Mouse (Mus musculus): ENCODE measurements around the gene Nabp2.

Nabp2 gene

GRCm38 (mm10) chr10:128388941-128389340 is 22.4 kb downstream of the Nabp2 start:
- no peak for DNase-seq (ENCODE audit: low spot score in 2 of 2)

DNA sequence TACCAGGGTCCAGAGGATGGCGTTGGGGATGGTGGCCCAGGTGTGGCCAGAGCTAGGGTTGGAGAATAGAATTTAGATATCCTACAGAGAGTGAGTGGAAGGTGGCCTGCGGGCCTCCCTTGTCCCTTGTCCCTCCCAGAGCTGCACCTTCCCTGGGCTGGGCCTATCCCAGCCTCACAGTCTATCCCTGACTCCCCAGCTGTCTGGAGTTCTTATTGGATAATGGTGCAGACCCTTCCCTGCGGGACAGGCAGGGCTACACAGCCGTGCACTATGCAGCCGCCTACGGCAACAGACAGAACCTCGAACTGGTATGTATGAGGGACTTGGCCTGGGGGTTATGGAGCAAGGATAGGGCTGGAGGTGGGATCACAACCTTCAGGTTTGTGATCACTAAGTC is 25.4 kb downstream of the Nabp2 start:
- DNase-seq (ENCODE audit: low spot score in 2 of 2) = no peak

DNA sequence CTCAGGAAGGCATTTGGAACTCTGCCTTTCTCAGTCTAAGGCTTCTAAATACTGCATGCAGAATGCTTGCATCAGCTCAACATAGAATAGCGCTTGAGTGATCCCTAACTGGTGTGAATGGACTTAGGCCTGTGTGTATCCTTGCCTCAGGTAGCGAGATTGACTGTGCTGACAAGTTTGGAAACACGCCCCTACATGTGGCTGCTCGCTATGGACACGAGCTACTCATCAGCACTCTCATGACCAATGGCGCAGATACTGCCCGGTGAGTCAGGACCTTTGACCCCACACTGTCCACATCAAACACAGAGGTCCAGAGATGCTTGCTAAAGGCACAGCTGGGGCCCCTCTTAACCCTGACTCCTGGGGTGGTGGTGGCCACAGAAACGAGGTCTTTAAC is 28.8 kb downstream of the Nabp2 start:
- DNase-seq (ENCODE audit: low spot score in 2 of 2) = no peak

GRCm38 (mm10) chr10:128380565-128380964 is 30.7 kb downstream of the Nabp2 start:
- no peak for DNase-seq (ENCODE audit: low spot score in 2 of 2)

- DNase-seq (ENCODE audit: low spot score in 2 of 2) = no peak
Measured at GRCm38 (mm10) chr10:128379260-128379659, 32.0 kb downstream of the Nabp2 start.

DNA sequence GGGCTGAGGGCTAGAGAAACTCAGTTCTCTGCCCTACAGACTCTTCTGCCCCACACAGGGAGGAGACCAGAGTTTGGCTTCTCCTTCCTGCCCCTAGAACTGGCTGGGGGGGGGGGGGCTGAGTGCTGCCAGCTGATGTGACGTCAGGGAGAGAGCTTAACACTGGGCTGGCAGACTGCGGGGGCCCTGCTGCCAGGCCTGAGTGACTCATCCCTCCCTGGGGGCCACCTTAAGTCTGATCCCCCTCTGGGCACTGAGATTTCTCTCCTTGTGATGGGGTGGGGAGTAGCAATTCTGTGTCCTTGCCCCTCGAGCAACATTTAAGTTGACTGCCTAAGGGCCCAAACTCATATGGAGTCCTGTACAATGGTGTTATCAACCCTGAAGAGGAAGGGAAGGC is 32.8 kb downstream of the Nabp2 start:
- no peak for DNase-seq (ENCODE audit: low spot score in 2 of 2)

GRCm38 (mm10) chr10:128377940-128378448 is 33.3 kb downstream of the Nabp2 start:
- DNase-seq (ENCODE audit: low spot score in 2 of 2) = no peak

GRCm38 (mm10) chr10:128377222-128377939 is 33.9 kb downstream of the Nabp2 start:
- DNase-seq (ENCODE audit: low spot score in 2 of 2) = peak; percentile 37 to 43

- peak; percentile 65 to 79 for DNase-seq (ENCODE audit: low spot score in 2 of 2)
Measured at GRCm38 (mm10) chr10:128376455-128377211, 34.7 kb downstream of the Nabp2 start, which contains the start of gene Ankrd52. Gene Ankrd52, plus strand, starts transcription at chr10:128377115.

GRCm38 (mm10) chr10:128376099-128376454 is 35.2 kb downstream of the Nabp2 start:
- DNase-seq (ENCODE audit: low spot score in 2 of 2) = no peak

DNA sequence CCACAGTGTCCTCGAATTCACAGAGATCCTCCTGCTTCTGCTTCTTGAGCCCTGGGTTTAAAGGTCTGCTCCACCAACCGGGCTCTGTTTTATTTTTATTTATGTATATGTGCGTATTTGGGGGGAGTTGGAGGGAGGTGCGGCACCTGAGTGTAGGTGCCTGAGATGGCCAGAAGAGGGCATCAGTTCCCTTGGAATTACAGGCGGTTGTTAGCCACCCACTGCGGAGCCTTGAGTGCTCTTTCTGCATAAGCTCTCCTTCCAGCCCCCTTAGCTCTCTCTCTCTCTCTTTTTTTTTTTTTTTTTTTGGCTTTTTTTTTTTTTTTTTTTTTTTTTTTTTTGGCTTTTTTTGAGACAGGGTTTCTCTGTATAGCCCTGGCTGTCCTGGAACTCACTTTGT is 36.9 kb downstream of the Nabp2 start:
- DNase-seq (ENCODE audit: low spot score in 2 of 2) = no peak

DNA sequence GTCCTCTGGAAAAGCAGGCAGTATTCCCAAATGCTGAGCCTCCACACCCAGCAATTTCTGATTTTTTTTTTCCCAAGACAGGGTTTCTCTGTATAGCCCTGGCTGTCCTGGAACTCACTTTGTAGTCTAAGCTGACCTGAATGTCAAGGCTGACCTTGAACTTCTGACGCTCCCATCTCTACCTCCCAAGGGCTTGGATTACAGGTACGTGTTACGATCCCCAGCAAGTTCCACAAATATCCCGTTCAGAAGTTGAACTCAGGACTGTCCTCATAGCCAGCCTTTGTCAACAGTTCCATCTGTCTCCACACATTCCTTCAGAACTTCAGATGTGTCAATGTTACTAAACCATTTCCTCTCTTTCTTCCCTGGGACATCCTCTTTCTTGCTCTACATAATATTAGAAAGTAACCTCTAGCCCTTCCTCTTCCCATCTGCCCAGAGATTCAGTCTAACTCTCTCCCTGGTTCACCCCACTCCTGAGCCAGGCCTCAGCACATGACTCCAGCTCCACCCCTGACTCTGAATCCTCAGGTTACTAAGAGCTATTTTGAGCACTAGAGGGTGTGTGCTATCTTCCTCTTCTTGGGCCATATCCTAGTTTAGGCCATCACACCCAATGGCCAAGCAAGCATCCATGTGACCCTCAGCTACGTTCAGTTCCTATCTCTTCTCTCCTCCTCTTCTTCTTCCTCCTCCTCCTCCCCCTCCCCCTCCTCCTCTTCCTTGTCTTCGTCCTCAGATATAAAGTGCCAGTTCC is 38.1 kb downstream of the Nabp2 start:
- DNase-seq (ENCODE audit: low spot score in 2 of 2) = no peak

- no peak for DNase-seq (ENCODE audit: low spot score in 2 of 2)
Measured at GRCm38 (mm10) chr10:128372142-128372541, 39.1 kb downstream of the Nabp2 start.

DNA sequence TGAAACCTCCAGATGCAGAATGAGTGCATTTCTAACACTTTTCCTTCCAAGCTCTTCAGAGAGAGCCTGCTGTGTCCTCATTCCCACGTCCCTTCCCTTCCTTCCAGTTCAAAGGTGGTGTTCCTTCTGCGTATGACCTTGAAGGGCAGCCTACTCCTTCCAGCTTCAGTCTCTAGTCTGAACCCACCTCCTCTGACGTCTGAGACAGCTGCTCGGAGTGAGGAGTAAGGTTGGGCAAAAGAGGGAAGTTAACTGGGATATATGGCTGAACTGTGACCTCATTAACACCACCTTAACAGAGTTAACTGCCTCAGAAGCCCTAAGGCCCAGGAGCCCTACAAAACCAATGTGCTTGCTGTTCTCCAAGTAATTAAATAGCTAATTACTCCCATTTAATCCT is 40.7 kb downstream of the Nabp2 start:
- DNase-seq (ENCODE audit: low spot score in 2 of 2) = no peak

DNA sequence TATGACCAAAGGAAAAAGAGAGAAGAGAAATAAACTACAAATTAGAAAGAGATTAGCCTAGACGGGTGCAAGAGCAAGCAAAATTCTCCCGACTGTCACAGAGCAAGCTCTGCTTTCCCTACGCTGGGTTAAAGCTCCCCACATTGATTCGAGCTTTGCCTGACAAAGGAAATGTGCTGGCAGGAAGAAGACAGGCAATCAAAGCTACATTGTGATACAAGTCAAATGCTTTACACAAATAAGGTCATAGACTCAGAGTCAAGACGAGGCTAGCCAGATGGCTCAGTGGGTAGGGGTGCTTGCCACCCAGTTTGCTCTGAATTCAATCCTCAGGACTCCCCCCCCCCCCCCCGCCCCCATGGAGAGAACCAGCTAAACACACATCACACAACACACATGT is 41.3 kb downstream of the Nabp2 start:
- no peak for DNase-seq (ENCODE audit: low spot score in 2 of 2)

DNA sequence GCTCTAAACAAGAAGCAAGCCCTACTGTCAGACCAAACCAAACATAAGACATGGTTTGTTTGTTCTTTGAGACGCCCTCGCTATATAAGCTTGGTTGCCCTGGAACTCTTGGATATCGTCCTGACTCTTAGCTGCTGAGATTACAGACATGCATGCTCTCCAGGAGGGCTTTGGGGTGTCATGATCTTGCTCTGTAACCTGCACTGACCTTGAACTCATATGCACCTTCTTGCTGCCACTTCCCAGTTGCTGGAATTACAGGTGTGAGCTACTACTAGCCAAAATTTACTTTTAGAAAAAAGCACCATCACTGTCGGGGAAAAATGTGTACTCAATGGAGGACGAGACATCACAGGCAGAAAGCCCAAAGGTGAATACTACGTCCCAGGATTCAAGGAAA is 41.7 kb downstream of the Nabp2 start:
- DNase-seq (ENCODE audit: low spot score in 2 of 2) = no peak

DNA sequence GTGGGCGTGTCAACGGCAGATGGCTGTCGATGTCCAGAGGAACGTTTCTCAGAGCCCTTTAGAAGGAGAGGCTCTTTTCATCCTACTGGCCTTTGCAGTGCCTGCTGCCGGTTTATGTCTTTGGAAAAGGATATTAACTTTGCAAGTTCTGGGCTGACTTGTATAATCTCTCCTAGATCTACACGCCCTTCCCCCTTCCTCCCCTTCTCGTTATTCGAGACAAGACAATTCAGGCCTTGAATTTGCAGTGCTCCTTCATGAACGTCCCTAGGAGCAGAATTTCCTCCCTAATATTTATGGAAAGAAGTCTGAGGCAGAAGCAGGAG is 42.1 kb downstream of the Nabp2 start:
- DNase-seq (ENCODE audit: low spot score in 2 of 2) = no peak

- DNase-seq (ENCODE audit: low spot score in 2 of 2) = peak; percentile 91 to 94
Measured at GRCm38 (mm10) chr10:128368402-128369217, 42.7 kb downstream of the Nabp2 start, which contains the start of gene Coq10a. Gene Coq10a, minus strand, starts transcription at chr10:128368997.

DNA sequence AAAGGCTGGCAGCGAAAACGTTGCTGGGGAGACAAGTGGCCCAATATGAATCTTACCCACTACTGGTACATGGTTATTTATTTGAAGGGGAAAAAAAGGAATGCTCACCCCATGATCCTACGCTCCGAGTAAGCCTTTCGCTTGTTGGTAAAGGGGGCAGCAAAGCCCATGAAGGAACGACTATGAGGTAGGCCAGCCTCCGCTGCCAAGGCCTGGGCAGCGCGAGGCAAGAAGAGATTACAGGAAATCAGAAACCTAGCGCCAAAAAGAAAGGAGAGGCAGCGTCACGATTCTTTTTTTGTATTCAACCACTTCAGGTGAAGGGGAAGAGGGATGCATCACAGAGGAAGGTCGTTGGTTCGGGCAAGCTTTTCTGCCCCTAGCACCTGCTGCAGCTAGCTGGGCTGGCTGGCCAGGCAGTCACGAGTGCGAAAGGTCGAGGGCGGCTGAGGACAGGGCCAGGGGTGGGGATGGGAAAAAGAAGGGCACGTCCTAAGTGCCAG is 43.3 kb downstream of the Nabp2 start:
- no peak for DNase-seq (ENCODE audit: low spot score in 2 of 2)

- DNase-seq (ENCODE audit: low spot score in 2 of 2) = peak; percentile 35 to 36
Measured at GRCm38 (mm10) chr10:128362568-128362967, 48.7 kb downstream of the Nabp2 start.

DNA sequence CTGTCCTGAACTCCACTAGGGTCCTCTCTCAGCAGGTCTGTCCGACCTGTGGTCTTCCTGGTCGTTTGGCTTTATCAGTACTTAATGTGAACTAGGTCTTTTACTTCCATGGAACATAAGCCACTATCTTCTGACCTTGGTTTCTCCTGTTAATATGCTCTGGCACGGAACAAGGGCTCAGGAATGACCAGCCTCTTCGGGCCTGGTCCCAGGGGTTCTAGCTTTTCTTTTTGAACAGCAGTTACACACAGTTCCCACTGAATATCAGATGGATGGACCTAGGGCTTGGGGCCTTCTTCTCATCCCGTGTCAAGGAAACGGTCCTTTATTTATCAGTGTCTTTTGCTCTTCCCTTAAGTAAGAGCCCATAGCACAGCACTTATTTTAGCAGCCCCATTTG is 49.5 kb downstream of the Nabp2 start:
- DNase-seq (ENCODE audit: low spot score in 2 of 2) = no peak

All from right cerebral cortex, adult 2 months (tissue).